Mouse (Mus musculus) adrenal gland, postnatal 4 days (tissue): ENCODE data around the gene Gm6614. TPM values are rescaled to one million over a fixed set of nuclear protein-coding genes. Genes with fewer than 3 reads are reported as not detected.
"Not testable (repeated sequence)": the region's sequence is repeated elsewhere in the genome, so short reads cannot be mapped to it uniquely, and the experiment has no call there.

ENCODE experiments used
- DNase-seq, 2 experiments: peaks; one replicate each; pipeline ENCODE4 v3.0.0; 2021 to 2022; ENCODE audit warnings: low spot score in 2 of 2, mixed read lengths in 2 of 2
- long read RNA-seq, 2 experiments: library from polyadenylated mRNA; stranded (forward); transcript quantifications; one replicate each; pipeline ENCODE4 v2.0.0; 2021
- total RNA-seq, 2 experiments: library from RNA; stranded (reverse); gene quantifications; 2 replicates each; pipeline ENCODE4 v1.2.3; 2021

The Gm6614 gene
- not detected for total RNA-seq
- long read RNA-seq, experiment 1, result 0 reads
- long read RNA-seq, experiment 2, result 0 reads

DNA sequence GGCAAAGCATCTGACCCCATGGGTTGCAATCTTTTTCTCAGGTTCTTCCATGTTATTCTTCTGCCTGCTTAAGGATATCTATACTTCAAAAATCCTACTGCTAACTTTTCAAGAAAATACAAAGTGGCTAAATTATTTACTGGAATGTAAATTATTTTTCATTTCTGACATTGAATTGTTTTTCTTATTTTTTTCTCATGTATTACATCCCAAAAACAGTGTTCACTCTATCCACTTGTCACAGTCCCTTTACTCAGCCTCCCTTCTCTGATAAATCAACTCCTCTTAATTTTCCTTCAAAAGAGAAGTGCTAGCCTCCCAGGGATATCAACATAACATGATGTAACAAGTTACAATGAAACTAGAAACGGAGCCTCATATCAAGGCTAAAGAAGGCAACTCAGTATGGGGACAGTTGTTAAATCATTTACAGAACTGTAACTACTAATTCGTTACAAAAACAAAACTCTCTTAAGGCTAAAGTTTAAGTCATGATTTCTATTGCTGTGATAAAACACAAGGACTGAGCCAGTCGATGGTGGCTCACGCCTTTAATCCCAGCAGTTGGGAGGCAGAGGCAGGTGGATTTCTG is at the start of gene Gm6614:
TSS of gene Gm6614 (minus strand) at position 51 of the 592 bp plus-strand sequence.
- DNase-seq, result no peak

DNA sequence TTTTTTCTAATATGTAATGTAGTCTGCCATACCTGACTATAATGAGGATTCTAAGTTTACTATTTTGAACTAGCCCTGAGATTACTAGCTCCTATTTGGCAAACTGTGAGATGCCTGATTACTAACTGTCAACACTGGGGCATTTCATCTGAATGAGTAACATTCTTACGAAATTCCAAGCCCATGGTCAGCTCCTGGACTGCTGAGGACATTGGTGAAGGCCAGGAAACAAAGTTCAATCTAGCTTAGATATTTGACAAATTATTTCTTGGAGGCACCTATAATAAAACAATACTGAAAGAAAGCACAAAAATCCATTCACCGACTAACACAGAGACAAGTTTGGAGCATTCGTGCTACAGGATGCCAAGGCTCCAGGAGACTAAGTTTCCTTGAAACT is 47.1 kb upstream of the Gm6614 start:
- DNase-seq, result not testable (repeated sequence)

DNA sequence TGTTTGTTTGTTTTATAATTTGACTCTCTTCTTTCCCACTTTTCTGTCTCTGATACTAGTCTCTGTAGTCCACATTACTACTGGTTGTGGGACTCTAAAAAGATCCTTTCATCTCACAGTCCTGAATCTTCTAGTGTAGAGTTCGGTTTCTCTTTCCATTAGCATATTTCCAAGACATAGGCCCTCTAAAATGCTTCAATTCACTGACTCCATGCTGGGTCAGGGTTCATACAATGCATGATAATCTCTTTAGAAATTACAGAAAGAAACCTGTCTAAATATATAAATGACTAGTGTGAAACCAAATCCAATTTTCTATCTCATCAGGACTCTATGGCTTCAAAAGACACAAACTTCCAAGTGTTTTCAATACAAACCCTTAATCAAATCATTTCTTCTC is 36.5 kb upstream of the Gm6614 start:
- no peak for DNase-seq

DNA sequence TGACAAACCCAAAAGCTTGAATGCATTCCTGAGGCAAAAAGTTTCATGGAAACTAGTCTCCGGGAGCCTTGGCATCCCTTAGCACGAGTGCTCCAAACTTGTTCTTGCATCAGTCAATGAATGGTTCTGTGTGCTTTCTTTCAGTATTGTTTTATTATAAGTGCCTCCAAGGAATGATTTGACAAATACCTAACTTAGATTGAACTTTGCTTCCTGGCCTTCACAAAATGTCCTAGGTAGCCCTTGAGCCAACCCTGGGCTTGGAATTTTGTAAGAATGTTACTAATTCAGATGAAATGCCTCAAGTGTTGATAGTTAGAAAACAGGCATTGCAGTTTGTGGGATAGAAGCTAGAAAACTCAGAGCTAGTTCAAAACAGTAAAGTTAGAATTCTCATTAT is 34.5 kb upstream of the Gm6614 start:
- no peak for DNase-seq

DNA sequence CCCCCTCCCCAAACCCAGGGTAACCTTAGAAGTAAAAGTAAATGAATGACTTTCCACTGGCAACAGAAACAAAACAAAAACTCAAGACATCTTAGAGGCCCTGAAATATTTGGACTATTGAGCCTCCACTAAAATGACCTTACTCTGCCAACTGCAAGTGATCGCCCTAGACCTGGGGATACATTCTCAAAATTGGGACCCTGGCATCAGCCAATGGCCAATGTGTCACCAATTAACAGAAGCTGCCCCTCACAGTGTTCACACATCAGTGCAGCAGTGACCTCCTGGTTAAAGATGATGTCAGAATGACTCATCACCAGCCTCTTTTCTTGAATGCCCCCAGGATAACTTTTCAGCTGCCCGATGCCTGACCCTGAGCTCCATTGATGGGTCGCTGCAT is 30.7 kb upstream of the Gm6614 start:
- no peak for DNase-seq

DNA sequence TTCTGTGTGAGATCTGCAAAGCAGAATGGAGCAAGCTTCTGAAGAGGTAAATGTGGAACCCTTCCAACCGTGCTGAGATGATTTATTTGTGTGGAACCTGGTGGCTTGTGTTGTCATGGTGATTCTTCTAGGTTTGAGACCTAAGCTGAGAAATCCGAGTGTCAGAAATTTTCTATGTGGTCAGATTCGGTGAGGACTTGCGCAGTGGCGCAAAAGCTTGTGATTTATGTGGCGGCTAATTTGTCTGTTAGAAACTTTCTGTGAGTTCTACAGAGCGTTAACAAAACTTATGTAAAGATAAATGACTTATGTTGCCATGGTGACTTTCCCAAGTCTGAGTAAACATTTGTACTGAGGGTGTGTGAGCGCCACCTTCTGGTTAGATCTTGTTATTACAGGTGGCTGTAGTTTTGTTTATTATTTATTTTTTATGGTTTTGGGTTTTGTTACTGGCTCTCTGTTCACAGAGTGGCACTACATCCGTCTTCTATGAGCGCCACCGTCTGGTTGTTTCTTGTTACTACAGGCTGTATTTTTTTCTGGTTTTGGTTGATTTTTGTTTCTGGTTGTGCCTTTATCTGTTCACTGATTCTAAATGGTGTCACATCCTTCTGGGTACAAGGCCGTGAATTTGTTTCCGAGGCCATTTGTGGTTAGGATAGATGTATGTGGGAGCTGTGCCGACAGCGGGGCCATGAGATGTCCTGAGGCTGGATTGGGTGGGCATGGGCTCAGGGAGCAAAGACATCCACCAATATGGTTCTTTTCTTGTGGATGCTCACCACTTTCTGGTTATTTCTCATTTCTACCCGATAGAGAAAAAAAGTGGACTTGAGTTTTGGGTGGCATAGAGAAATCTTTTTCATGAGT is 29.3 kb upstream of the Gm6614 start:
- no peak for DNase-seq

DNA sequence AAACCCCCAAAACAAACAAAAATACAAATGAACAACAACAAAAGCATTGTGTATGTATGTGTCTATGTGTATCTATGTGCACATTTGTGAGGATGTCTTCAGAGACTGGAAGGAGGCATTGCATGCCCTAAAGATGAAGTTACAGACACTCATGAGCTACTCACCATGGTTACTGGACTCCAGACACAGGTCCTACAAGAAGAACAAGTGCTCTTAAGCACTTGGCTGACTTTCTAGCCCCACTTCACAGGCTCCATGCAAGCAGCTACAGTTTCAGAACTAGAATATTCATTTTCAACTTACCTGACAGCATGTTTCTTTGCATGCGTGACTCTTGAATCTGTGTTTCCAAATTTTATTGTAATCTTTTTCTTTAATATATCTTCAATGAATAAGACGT is 24.6 kb upstream of the Gm6614 start:
- no peak for DNase-seq

DNA sequence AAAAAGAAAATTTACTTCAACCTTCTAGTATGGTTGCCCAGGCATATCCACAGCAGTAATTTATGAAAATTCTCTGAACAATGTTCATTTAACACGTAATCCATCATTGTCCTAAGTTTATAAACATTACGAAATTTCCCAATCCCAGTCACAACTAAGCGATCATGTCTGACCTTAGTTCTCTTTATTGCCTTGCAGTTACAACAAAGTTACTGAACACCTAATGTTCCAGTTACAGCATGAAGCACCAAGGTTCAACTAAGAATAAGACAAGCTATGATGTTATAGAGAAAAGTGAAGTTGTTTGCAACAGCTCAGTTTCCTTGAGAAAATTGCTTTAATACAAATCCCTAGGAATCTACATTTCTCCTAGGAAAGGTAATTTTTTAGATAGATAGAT is 10.5 kb upstream of the Gm6614 start:
- no peak for DNase-seq

DNA sequence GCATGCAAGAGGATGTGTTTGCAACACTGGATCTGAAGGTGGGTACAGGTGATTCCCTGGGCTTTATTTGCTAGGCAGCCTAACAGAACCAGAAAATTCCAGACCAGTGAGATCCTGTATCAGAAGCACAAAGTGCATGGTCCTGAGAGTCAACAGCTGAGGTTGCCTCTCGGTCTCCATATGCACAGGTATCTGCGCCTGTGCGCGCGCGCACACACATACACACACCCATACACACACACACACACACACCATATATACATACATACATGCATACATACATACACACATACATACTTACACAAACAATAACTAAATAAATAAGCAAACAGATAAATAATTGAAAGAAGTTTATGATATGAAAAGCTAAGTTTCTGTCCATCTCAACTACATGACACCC is 24.4 kb downstream of the Gm6614 start:
- DNase-seq, result no peak

DNA sequence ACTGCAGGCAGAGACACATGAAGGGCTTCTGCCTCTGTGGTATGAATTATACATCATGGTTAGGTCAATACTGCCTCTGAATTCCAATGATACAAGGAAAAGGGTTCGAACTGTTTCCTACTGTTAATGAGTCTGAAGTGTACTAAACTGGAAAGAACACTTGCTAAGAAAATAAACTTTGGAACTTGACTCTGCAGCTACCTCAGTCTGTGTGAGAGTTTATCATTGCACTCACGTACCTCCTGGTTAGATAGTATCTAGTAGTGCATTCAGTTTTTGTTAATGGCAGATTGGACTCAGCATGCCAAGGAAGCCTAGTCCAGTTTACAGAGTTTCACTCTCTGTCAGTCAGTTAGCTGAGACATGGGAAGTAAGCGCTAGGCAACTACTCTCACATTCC is 26.6 kb downstream of the Gm6614 start:
- no peak for DNase-seq

DNA sequence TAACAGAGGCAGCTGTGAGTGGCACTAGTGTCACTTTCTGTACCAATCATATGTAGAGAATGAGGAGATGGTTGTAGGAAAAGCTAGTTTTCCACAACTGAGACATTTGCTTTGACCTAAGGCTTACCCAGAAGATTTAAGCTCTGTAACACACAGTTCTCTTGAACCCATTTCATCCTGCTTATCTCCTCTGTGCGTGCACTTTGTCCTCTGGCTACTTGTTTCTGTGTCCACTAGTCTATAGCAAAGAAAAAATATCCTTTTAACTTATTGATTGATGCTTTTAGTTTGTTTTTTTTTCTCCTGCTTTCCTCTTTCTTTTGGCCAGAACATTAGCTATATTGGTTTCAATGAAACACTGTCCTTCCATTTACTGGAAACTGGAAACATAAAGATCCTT is 48.8 kb downstream of the Gm6614 start:
- no peak for DNase-seq

DNA sequence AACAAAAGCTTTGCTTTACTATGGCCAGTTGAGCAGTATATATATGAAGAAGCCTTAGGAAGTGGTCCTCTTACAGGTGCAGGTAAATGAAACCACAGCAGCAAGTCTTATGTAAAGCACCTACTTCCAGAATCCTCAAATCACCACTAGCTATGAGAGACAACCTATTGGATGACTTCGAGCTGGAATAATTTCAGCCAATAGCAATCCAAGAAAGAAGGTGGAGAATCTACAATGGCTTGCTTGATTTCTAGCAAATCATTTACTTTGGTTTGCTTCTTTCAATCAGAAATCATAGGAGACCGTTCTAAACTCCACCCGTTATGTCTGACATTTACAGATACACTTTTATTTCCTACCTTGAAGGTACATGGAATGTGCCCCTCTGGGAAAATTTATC is 49.4 kb downstream of the Gm6614 start:
- DNase-seq, result no peak

DNA sequence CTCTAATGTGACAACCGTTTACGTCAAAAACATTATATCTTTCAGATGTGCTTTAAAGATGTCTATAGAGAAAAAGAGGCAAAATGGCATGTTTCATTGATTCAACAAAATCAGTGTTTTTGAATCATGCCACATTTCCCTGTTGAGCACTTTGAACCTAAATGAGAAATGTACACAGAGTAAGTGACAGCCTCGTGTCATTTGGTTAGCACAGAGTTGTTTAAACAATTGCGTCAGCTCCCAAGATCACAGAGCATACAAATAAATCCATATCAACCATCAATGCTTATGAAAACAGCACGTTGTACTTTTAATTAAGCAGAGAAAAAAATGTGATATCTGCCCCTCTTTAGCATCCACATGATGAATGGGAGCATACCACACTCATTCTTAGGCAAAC is 50.7 kb downstream of the Gm6614 start:
- no peak for DNase-seq

DNA sequence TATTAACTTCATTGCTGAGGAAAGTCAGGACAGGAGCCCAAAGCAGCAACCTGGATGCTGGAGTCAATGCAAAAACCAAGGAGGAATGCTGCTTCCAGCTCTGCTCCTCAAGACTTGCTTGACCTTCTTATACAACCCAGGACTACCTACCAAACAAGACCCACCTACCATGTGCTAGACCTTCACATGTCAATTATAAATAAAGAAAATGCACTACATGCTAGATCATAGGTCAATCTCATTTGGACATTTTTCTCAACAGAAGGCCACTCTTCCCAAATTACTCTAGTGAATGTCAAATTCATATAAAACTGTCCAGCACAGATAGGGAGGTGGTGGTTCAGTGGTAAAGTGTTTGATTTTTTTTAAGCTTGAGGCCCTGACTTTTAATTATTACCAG is 64.4 kb downstream of the Gm6614 start, which contains the start of gene Slco1a1:
TSS of gene Slco1a1 (minus strand) at position 101 of the 400 bp plus-strand sequence.
- no peak for DNase-seq

DNA sequence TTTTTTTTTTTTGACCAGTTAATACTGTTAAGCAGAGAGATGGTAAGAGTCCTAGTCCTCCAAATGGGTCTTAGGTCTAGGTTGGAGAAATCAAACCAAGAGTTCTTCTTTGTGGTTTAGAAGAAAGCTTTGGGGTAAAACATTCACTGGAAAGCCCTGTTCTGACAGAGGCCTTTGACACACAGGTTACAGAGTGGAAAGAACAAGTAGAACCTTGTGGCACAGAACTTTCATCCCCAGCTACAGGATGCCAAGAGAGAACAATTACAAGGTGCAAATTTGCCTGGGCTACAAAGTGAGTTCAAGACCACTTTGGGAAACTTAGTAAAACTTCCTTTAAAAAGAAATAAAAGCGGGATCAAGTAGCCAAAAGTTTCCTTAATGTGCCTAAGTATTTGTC is 70.8 kb downstream of the Gm6614 start:
- DNase-seq, result no peak

Other genes with a start within 250 kb of the Gm6614 start
- not detected for gene Gm5724, start 237.6 kb downstream of the Gm6614 start, total RNA-seq
- gene Slco1a4, start 155.2 kb downstream of the Gm6614 start, total RNA-seq, result 1 to 10 TPM; 1.2 to 1.3 TPM
- under 1 TPM in 1 of 2 experiments, not detected in 1; 0.34 TPM for gene Slco1a1, start 64.5 kb downstream of the Gm6614 start, total RNA-seq
- 1 to 10 TPM; 2.4 to 4.8 TPM for gene Slco1a6, start 197.1 kb upstream of the Gm6614 start, total RNA-seq